Mouse (Mus musculus): ENCODE measurements around the gene Nop58. TPM values are rescaled to one million over a fixed set of nuclear protein-coding genes. Genes with fewer than 3 reads are reported as not detected.
"Not testable (repeated sequence)": the region's sequence is repeated elsewhere in the genome, so short reads cannot be mapped to it uniquely, and the experiment has no call there.

Nop58 gene
- 292 and 307 TPM in 2 replicates for polyA plus RNA-seq (2016; fragmentation: Nextera tagmentation; extraction: Ambion mirVana)

GRCm38 (mm10) chr1:59684819-59685755 lies at the start of gene Nop58:
Gene Nop58 (plus strand): TSS chr1:59684971.
- WGBS = under 1% methylated on average over 49 of the region's 49 CpGs
- Histone ChIP-seq H3K27ac (peak within 1 kb of the TSS; percentile 95), H3K4me1 (peaks cover 17% of the 10 kb centered on the region), H3K27me3 (ENCODE audit: low read depth, poor library complexity, severe bottlenecking) (no peaks in the 10 kb centered on the region), H3K9me3 (replicated peaks) (no peaks in the 10 kb centered on the region), H3K4me3 (peak within 1 kb of the TSS; percentile 91), H3K36me3 (peaks cover 32% of the 10 kb centered on the region)
- DNase-seq (ENCODE audit: low spot score) = peak; percentile 88

- Histone ChIP-seq H3K27me3 (ENCODE audit: low read depth, poor library complexity, severe bottlenecking) (no peaks in the 10 kb centered on the region), H3K9me3 (replicated peaks) (no peaks in the 10 kb centered on the region), H3K4me1 (peaks cover 14% of the 10 kb centered on the region), H3K4me3 (no peak overlapping the region), H3K36me3 (peaks cover 23% of the 10 kb centered on the region), H3K27ac (no peak overlapping the region)
- 68% methylated on average over 1 of the region's 1 CpGs for WGBS
- no peak for DNase-seq (ENCODE audit: low spot score)
These were observed 48.4 kb upstream of the Nop58 start for GRCm38 (mm10) chr1:59636349-59636748.

GRCm38 (mm10) chr1:59638371-59638770 lies 46.4 kb upstream of the Nop58 start:
- DNase-seq (ENCODE audit: low spot score) = no peak
- Histone ChIP-seq H3K36me3 (peaks cover 43% of the 10 kb centered on the region), H3K4me1 (peaks cover 7% of the 10 kb centered on the region), H3K4me3 (no peak overlapping the region), H3K9me3 (replicated peaks) (no peaks in the 10 kb centered on the region), H3K27ac (no peak overlapping the region), H3K27me3 (ENCODE audit: low read depth, poor library complexity, severe bottlenecking) (no peaks in the 10 kb centered on the region)
- 87% methylated on average over 3 of the region's 3 CpGs for WGBS

GRCm38 (mm10) chr1:59642488-59642887 lies 42.3 kb upstream of the Nop58 start:
- H3K27me3 ChIP-seq (ENCODE audit: low read depth, poor library complexity, severe bottlenecking) = no peaks in the 10 kb centered on the region

GRCm38 (mm10) chr1:59646502-59646901 lies 38.3 kb upstream of the Nop58 start:
- H3K4me3 ChIP-seq; DNase-seq (ENCODE audit: low spot score); H3K27ac ChIP-seq; H3K4me1 ChIP-seq; H3K27me3 ChIP-seq (ENCODE audit: low read depth, poor library complexity, severe bottlenecking); H3K9me3 ChIP-seq (replicated peaks): not testable (repeated sequence)
- WGBS = 85% methylated on average over 2 of the region's 2 CpGs
- H3K36me3 ChIP-seq = peaks cover 88% of the 10 kb centered on the region

More at GRCm38 (mm10) chr1:59642488-59642887, 42.3 kb upstream of the Nop58 start:
- no peak overlapping the region for H3K4me3 ChIP-seq
- no peaks in the 10 kb centered on the region for H3K4me1 ChIP-seq
- WGBS = 88% methylated on average over 1 of the region's 1 CpGs
- H3K9me3 ChIP-seq (replicated peaks) = no peaks in the 10 kb centered on the region
- peaks cover 78% of the 10 kb centered on the region for H3K36me3 ChIP-seq
- DNase-seq (ENCODE audit: low spot score) = no peak
- H3K27ac ChIP-seq = no peak overlapping the region

- H3K4me1 ChIP-seq = no peaks in the 10 kb centered on the region
- H3K9me3 ChIP-seq (replicated peaks) = no peaks in the 10 kb centered on the region
- DNase-seq (ENCODE audit: low spot score) = no peak
- H3K27me3 ChIP-seq (ENCODE audit: low read depth, poor library complexity, severe bottlenecking) = no peaks in the 10 kb centered on the region
- no peak overlapping the region for H3K27ac ChIP-seq
- H3K36me3 ChIP-seq = peaks cover 85% of the 10 kb centered on the region
- H3K4me3 ChIP-seq = no peak overlapping the region
- 96% methylated on average over 3 of the region's 3 CpGs for WGBS
These were observed 33.5 kb upstream of the Nop58 start for GRCm38 (mm10) chr1:59651201-59651819.

GRCm38 (mm10) chr1:59653243-59653911 lies 31.4 kb upstream of the Nop58 start:
- Histone ChIP-seq H3K4me3 (no peak overlapping the region), H3K4me1 (no peaks in the 10 kb centered on the region), H3K36me3 (peaks cover 69% of the 10 kb centered on the region), H3K27me3 (ENCODE audit: low read depth, poor library complexity, severe bottlenecking) (no peaks in the 10 kb centered on the region), H3K27ac (no peak overlapping the region), H3K9me3 (replicated peaks) (no peaks in the 10 kb centered on the region)
- DNase-seq (ENCODE audit: low spot score) = no peak
- WGBS = 94% methylated on average over 3 of the region's 3 CpGs

- no peaks in the 10 kb centered on the region for H3K9me3 ChIP-seq (replicated peaks)
- H3K27me3 ChIP-seq (ENCODE audit: low read depth, poor library complexity, severe bottlenecking) = no peaks in the 10 kb centered on the region
- peaks cover 55% of the 10 kb centered on the region for H3K36me3 ChIP-seq
- no peak for DNase-seq (ENCODE audit: low spot score)
- no peak overlapping the region for H3K27ac ChIP-seq
- WGBS = 93% methylated on average over 7 of the region's 7 CpGs
- no peak overlapping the region for H3K4me3 ChIP-seq
- H3K4me1 ChIP-seq = no peaks in the 10 kb centered on the region
These were observed 28.3 kb upstream of the Nop58 start for GRCm38 (mm10) chr1:59656244-59657171.

- H3K9me3 ChIP-seq (replicated peaks) = no peaks in the 10 kb centered on the region
- 0 out of 2 replicates have a peak, but pooled peaks cover 2% of the 10 kb centered on the region for H3K4me1 ChIP-seq
- 85% methylated on average over 3 of the region's 3 CpGs for WGBS
- peaks cover 17% of the 10 kb centered on the region for H3K36me3 ChIP-seq
- no peaks in the 10 kb centered on the region for H3K27me3 ChIP-seq (ENCODE audit: low read depth, poor library complexity, severe bottlenecking)
- no peak for DNase-seq (ENCODE audit: low spot score)
- H3K27ac ChIP-seq = no peak overlapping the region
- no peak overlapping the region for H3K4me3 ChIP-seq
These were observed 21.2 kb upstream of the Nop58 start for GRCm38 (mm10) chr1:59663456-59664135.

GRCm38 (mm10) chr1:59668871-59669270 lies 15.9 kb upstream of the Nop58 start:
- no peaks in the 10 kb centered on the region for H3K27me3 ChIP-seq (ENCODE audit: low read depth, poor library complexity, severe bottlenecking)
- no peak overlapping the region for H3K27ac ChIP-seq
- H3K4me3 ChIP-seq = peak overlapping the region; percentile 98
- DNase-seq (ENCODE audit: low spot score) = no peak
- H3K9me3 ChIP-seq (replicated peaks) = no peaks in the 10 kb centered on the region
- H3K4me1 ChIP-seq = peaks cover 18% of the 10 kb centered on the region
- 95% methylated on average over 2 of the region's 2 CpGs for WGBS
- H3K36me3 ChIP-seq = peaks cover 17% of the 10 kb centered on the region

GRCm38 (mm10) chr1:59669962-59670630 lies 14.7 kb upstream of the Nop58 start:
- Histone ChIP-seq H3K4me3 (peak overlapping the region; percentile 98), H3K27me3 (ENCODE audit: low read depth, poor library complexity, severe bottlenecking) (no peaks in the 10 kb centered on the region), H3K36me3 (peaks cover 18% of the 10 kb centered on the region), H3K4me1 (peaks cover 18% of the 10 kb centered on the region), H3K27ac (peak overlapping the region; percentile 98), H3K9me3 (replicated peaks) (no peaks in the 10 kb centered on the region)
- under 1% methylated on average over 53 of the region's 54 CpGs for WGBS
- DNase-seq (ENCODE audit: low spot score) = peak; percentile 69
